Mouse (Mus musculus) megakaryocyte, embryonic 14.5 days (primary cell): Measurements from ENCODE around the gene Ppp6r1. TPM values are rescaled to one million over a fixed set of nuclear protein-coding genes. Genes with fewer than 3 reads are reported as not detected.

Source experiments
- H3K27me3 ChIP-seq: replicated peaks from 2 replicates; pipeline ENCODE3; 2012; ENCODE audit warnings: inconsistent platforms
- H3K36me3 ChIP-seq: replicated peaks from 2 replicates; pipeline ENCODE3; 2012; ENCODE audit warnings: low read length, inconsistent platforms, mixed read lengths
- H3K4me1 ChIP-seq: 2 replicates; pipeline ENCODE4 v1.6.1; 2012; ENCODE audit warnings: inconsistent platforms
- H3K4me3 ChIP-seq: replicated peaks from 2 replicates; pipeline ENCODE3; 2012; ENCODE audit warnings: moderate library complexity, mild to moderate bottlenecking, inconsistent platforms
- H3K9me3 ChIP-seq: 2 replicates; pipeline ENCODE4 v1.6.1; 2012; ENCODE audit warnings: inconsistent platforms
- FLI1 ChIP-seq: IDR thresholded peaks from 2 replicates; pipeline ENCODE4 v1.6.1; 2012; ENCODE audit warnings: low read length, inconsistent platforms, mixed read lengths
- GATA1 ChIP-seq: IDR thresholded peaks from 3 replicates; pipeline ENCODE4 v1.6.1; 2012; ENCODE audit warnings: mixed read lengths, low read length, inconsistent platforms, borderline replicate concordance
- polyA plus RNA-seq: library from polyadenylated mRNA; stranded (reverse); fragments of >175 nt; gene quantifications from 2 replicates; pipeline ENCODE4 v1.2.3, GENCODE M21; 2012; ENCODE audit warnings: low replicate concordance; ENCODE audit not compliant: insufficient read depth

Gene Ppp6r1
- polyA plus RNA-seq, 1 experiment, result 361 TPM

DNA sequence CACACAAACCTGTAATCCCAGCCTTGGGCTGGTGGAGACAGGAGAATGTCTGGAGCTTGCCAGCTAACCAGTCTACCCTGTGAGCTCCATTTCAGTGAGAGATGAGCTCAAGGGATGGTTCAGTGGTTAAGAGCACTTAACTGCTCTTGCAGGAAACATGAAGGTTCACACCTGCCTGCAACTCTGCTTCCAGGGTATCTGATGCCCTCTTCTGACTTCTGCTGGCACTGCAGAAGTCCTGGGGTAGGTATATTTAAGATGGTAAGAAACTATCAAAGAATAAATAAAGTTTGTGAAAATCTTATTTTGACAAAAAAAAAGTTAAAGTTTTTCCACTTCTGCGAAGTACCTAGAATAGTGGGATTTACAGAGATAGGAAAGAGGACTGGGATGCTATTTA is 34.5 kb downstream of the Ppp6r1 start:
- Histone ChIP-seq H3K9me3 (no peaks in the 10 kb centered on the region), H3K36me3 (peaks cover 41% of the 10 kb centered on the region), H3K4me3 (no peak overlapping the region), H3K4me1 (peaks cover 48% of the 10 kb centered on the region), H3K27me3 (no peaks in the 10 kb centered on the region)
- no peak for TF ChIP-seq GATA1
- TF ChIP-seq FLI1, result no peak

DNA sequence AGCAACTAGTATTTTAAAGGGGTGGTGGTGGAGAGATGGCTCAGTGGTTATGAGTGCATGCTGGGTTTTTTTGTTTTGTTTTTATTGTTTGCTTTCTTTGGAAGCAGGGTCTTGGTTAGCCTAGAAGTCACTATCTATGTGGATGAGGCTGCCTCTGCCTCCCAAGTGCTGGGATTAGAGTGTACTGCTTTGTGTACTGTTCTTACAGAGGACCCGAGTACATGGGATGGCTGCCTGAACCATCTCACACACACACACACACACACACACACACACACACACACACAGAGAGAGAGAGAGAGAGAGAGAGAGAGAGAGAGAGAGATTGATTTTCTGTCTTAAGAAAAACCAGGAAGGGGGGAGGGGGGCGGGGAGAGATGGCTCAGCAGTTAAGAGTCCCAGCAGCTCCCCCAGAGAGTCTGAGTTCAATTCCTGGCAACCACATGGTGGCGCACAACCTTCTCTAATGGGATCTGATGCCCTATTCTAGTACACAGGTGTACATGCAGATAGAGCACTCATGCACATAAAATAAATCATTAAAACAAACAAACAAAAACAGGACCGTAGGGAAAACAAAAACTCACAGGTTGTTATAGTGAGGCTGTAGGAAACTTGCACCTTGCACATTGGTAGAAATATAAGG is 35.2 kb downstream of the Ppp6r1 start:
- Histone ChIP-seq H3K9me3 (no peaks in the 10 kb centered on the region), H3K27me3 (no peaks in the 10 kb centered on the region), H3K36me3 (peaks cover 34% of the 10 kb centered on the region), H3K4me3 (no peak overlapping the region), H3K4me1 (peaks cover 41% of the 10 kb centered on the region)
- TF ChIP-seq FLI1 (no peak), GATA1 (no peak)

DNA sequence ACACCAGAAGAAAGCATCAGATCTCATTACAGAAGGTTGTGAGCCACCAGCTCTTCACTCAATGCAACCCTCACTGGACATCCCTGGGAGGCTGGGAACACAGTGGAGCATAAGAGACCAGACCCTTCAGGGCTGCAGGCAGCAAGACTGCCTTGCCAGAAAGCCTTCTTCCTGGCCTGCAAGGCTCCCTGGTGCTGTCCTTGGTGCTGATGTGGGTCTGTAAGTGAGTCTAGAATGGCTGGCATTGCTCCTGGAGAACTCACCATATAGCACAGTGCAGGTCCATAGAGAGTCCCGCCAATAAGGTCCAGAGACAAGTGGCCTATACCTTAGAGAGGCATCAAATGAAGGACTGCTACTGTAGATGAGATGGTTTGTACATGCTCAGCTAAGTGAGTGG is 38.8 kb downstream of the Ppp6r1 start:
- H3K9me3 ChIP-seq, result peaks cover 8% of the 10 kb centered on the region; the same call in 1 of the 2 replicates

DNA sequence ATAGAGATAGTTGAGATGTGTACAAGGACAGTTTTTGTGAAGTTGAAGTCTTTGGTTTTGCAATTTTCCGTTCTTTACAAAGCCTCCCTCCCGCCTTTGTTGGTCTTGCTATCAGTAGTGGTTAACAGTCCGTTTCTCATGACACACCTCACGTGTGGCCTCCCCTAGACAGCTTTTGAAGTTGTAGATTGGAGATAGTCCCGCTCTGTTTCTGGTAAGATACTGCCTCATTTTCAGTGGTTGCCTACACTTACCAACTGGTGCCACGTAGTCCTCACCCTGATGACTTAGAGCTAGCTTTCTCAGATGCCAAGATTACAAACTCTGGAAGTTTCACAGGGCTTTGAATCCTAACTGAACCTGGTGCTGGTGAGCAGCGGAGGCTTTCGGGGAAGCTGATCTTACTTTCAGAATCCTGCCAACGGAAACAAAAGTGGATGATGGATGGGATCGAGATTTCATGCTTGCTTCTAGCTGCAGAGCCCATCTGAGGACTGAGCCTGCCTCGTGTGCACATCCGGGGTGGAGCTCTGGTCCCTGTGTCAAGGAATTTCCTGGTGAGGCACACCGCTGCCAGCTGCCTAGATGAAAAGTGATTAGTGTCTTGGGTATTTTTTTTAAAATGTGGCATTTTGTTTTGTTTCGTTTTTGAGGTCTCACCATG is 44.9 kb downstream of the Ppp6r1 start:
- peaks cover 11% of the 10 kb centered on the region; the same call in 1 of the 2 replicates for H3K9me3 ChIP-seq

More for the DNA sequence above, 38.8 kb downstream of the Ppp6r1 start:
- H3K36me3 ChIP-seq, result peaks cover 3% of the 10 kb centered on the region
- H3K27me3 ChIP-seq, result peaks cover 15% of the 10 kb centered on the region
- H3K4me3 ChIP-seq, result no peak overlapping the region
- peaks cover 11% of the 10 kb centered on the region for H3K4me1 ChIP-seq
- TF ChIP-seq GATA1 (no peak), FLI1 (no peak)

DNA sequence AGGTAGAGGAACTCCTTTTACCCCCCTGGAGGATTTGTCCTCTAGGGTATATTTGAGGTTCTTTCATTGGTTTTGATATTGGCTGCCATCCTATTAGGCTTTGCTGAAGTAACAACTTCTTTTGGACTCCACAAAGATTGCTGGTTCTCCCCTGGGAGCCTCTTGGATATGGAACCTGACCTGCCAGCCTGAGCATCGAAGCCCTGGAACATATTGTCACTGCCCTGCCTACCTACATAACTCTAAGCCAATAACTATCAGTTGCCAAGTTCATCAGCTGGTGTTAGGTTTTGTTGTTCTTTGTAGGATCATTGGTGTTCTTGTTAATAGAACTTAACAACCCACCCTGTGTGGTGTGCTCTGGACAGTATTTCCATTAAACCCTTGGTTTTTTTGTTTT is 45.9 kb downstream of the Ppp6r1 start:
- no peaks in the 10 kb centered on the region for H3K36me3 ChIP-seq
- TF ChIP-seq FLI1 (no peak), GATA1 (no peak)
- peaks cover 30% of the 10 kb centered on the region for H3K27me3 ChIP-seq

More for the DNA sequence above, 44.9 kb downstream of the Ppp6r1 start:
- TF ChIP-seq GATA1 (no peak), FLI1 (no peak)
- Histone ChIP-seq H3K4me3 (peak overlapping the region; percentile 74), H3K27me3 (peaks cover 32% of the 10 kb centered on the region), H3K36me3 (no peaks in the 10 kb centered on the region), H3K4me1 (peaks cover 4% of the 10 kb centered on the region)

DNA sequence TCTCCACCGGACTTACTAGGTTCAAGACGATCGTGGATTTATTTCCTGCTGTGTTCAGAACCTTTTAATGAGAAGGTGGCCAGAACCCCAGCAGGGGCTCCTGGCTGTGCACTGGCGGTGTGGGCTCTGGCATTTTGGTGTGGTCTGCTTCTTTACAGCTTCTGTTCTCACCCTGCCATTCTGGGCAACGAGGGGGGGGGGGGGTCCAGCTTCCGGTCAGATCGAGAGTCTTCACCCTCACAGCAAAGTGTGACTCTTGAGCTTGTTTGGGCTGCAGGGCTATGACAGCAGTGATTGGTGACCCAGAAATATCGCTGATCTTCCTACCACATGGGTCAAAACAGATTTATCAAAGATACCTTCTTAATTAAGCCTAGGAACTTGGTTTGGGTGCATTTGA is 46.4 kb downstream of the Ppp6r1 start:
- Histone ChIP-seq H3K36me3 (no peaks in the 10 kb centered on the region), H3K4me3 (no peak overlapping the region), H3K27me3 (peaks cover 28% of the 10 kb centered on the region), H3K9me3 (peaks cover 6% of the 10 kb centered on the region; the same call in 1 of the 2 replicates), H3K4me1 (peaks cover 4% of the 10 kb centered on the region)
- TF ChIP-seq GATA1, result no peak
- TF ChIP-seq FLI1, result no peak

More for the DNA sequence above, 45.9 kb downstream of the Ppp6r1 start:
- peaks cover 4% of the 10 kb centered on the region for H3K4me1 ChIP-seq
- H3K9me3 ChIP-seq, result peaks cover 11% of the 10 kb centered on the region; the same call in 1 of the 2 replicates
- no peak overlapping the region for H3K4me3 ChIP-seq

DNA sequence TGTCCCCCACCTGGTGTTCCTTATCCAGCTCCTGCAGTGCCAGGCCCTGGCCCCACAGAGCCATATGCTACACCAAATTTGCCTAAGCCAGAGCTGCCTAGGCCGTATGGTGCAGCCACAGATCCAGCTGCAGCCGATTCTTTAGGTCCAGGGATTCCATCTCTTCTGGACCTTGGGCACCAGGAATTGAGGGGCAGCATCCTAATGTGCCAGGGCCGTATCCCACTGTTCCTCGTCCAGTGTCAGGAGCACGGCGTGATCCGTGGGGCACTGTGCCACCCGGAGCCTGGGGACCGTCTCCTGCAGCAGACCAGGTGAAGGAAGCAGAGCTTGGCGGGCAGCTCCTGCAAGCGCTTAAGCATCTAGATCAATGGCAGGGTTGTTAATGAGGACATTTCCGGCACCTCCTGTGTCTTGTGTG is 46.9 kb downstream of the Ppp6r1 start:
- Histone ChIP-seq H3K4me1 (peaks cover 4% of the 10 kb centered on the region), H3K27me3 (peaks cover 28% of the 10 kb centered on the region), H3K36me3 (no peaks in the 10 kb centered on the region), H3K4me3 (no peak overlapping the region), H3K9me3 (peaks cover 3% of the 10 kb centered on the region; the same call in 1 of the 2 replicates)
- TF ChIP-seq FLI1 (no peak), GATA1 (no peak)

DNA sequence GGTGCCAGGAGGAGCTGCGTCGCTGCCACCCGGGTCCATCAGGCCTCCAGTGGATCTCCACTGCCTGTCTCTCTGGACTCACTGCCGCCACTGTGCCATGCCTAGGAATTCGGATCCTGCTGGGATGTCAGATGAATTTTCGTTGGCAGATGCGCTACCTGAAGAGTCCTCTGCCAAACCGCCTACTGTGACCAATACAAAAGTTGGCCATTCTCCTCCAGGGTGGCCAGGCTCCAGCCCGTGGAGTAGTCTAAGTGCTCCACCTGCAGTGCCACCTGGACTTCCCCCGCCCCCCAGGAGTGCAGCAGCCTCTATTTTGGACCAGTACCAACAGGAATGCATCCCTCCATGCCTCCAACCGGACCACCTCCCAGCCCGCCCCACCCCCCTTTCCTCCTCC is 47.3 kb downstream of the Ppp6r1 start:
- no peak for TF ChIP-seq GATA1
- TF ChIP-seq FLI1, result no peak
- Histone ChIP-seq H3K36me3 (no peaks in the 10 kb centered on the region), H3K4me3 (no peak overlapping the region), H3K9me3 (peaks cover 3% of the 10 kb centered on the region; the same call in 1 of the 2 replicates), H3K4me1 (peaks cover 4% of the 10 kb centered on the region), H3K27me3 (peaks cover 32% of the 10 kb centered on the region)

DNA sequence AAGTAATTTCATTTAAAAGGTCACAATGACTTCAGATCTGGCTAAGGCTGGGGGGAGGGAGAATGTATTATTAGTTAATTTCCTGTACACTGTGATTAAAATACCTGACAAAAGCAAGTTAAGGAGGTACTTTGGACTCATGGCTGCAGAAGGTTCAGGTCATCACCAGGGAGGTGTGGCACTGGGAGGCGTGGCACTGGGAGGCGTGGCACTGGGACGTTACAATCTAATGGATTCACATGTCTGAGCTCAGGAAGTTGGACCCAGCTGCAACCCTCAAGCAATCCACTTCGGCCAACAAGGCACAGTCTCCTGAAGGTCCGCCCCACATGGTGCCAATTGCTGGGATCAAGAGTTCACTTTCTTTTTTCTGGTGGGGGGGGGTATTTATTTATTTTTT is 50.8 kb downstream of the Ppp6r1 start:
- Histone ChIP-seq H3K27me3 (peaks cover 22% of the 10 kb centered on the region), H3K4me3 (no peak overlapping the region), H3K9me3 (peaks cover 3% of the 10 kb centered on the region; the same call in 1 of the 2 replicates), H3K4me1 (no peaks in the 10 kb centered on the region), H3K36me3 (no peaks in the 10 kb centered on the region)
- no peak for TF ChIP-seq FLI1
- TF ChIP-seq GATA1, result no peak

DNA sequence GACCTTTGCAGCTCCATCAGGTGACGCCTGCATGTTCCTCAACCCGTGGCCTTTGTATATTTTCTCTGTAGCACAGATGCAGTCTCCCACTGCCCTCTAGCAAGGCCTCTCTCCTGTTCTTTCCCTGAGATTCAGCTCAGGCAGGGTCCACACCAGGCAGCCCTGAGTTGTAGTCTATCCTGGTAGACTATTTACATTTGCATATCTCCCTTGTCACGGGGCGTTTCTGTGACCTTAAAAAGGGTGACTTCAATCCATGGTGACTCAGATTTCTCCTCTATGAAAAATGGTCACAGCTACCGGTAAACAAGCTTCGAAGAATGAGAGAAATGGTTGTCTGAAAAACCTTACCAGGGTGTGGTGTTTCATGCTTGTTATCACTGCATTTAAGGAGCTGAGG is 54.9 kb downstream of the Ppp6r1 start, which contains the start of gene Ptprh:
Gene Ptprh (minus strand): TSS at position 169 of the 400 bp plus-strand sequence.
- TF ChIP-seq FLI1 (no peak), GATA1 (no peak)
- H3K4me1 ChIP-seq, result no peaks in the 10 kb centered on the region

More for the DNA sequence above, 54.9 kb downstream of the Ppp6r1 start, which contains the start of gene Ptprh:
- Histone ChIP-seq H3K36me3 (no peaks in the 10 kb centered on the region), H3K9me3 (peaks cover 10% of the 10 kb centered on the region), H3K27me3 (peaks cover 10% of the 10 kb centered on the region), H3K4me3 (no peak within 1 kb of the TSS)
